ENCODE assay signal across 8 mouse cellular contexts in genomic region chr1:155811995-155812580, GRCm38 (mm10). TPM values are rescaled to one million over a fixed set of nuclear protein-coding genes. Genes with fewer than 3 reads are reported as not detected.
DNase-seq lines count a peak whose midpoint lies in the region; ATAC-seq and TF ChIP-seq lines count a peak whose summit lies in the region.

No protein-coding gene starts in this region.

- no peaks in the 10 kb centered on the region for H3K36me3 ChIP-seq in embryonic facial prominence, embryonic 11.5 days (replicated peaks; ENCODE audit: control insufficient read depth, insufficient read depth, low read depth, low read length)
- no peaks in the 10 kb centered on the region for H3K36me3 ChIP-seq in intestine, embryonic 16.5 days (ENCODE audit: control insufficient read depth, insufficient read depth, low read length)

- H3K27ac ChIP-seq in left cerebral cortex, adult 2 months = peak overlapping the region; percentile 73
- no peak overlapping the region for H3K27ac ChIP-seq in embryonic facial prominence, embryonic 11.5 days (replicated peaks; ENCODE audit: low read depth, low read length)
- peak overlapping the region; percentile 72 for H3K27ac ChIP-seq in intestine, embryonic 16.5 days (ENCODE audit: low read length)

- no peaks in the 10 kb centered on the region for H3K27me3 ChIP-seq in embryonic facial prominence, embryonic 11.5 days (ENCODE audit: control insufficient read depth, insufficient read depth, low read length)
- no peaks in the 10 kb centered on the region for H3K27me3 ChIP-seq in intestine, embryonic 16.5 days (replicated peaks; ENCODE audit: control insufficient read depth, insufficient read depth, low read length)

- H3K4me2 ChIP-seq in embryonic facial prominence, embryonic 11.5 days (ENCODE audit: low read depth, low read length) = peak overlapping the region; percentile 73
- peak overlapping the region; percentile 79 for H3K4me2 ChIP-seq in intestine, embryonic 16.5 days (ENCODE audit: low read depth, low read length)

- H3K4me1 ChIP-seq in embryonic facial prominence, embryonic 11.5 days (ENCODE audit: control insufficient read depth, insufficient read depth, low read length) = no peaks in the 10 kb centered on the region
- H3K4me1 ChIP-seq in intestine, embryonic 16.5 days (ENCODE audit: control insufficient read depth, insufficient read depth, low read length) = peaks cover 26% of the 10 kb centered on the region

- H3K4me3 ChIP-seq in left cerebral cortex, adult 2 months = peak overlapping the region; percentile 93
- peak overlapping the region; percentile 77 for H3K4me3 ChIP-seq in embryonic facial prominence, embryonic 11.5 days (ENCODE audit: low read depth, low read length)
- H3K4me3 ChIP-seq in intestine, embryonic 16.5 days (ENCODE audit: low read length) = peak overlapping the region; percentile 90

- H3K9me3 ChIP-seq in embryonic facial prominence, embryonic 11.5 days (replicated peaks; ENCODE audit: control insufficient read depth, low read length) = no peaks in the 10 kb centered on the region
- H3K9me3 ChIP-seq in intestine, embryonic 16.5 days (ENCODE audit: control insufficient read depth, low read length) = no peaks in the 10 kb centered on the region

- H3K9ac ChIP-seq in embryonic facial prominence, embryonic 11.5 days (replicated peaks; ENCODE audit: low read length) = peak overlapping the region; percentile 80
- H3K9ac ChIP-seq in intestine, embryonic 16.5 days (ENCODE audit: low read depth, low read length) = peak overlapping the region; percentile 74

- TF ChIP-seq CTCF in left cerebral cortex, adult 2 months (IDR thresholded peaks at IDR 0.05) = no peak

- no peak for DNase-seq in left cerebral cortex, adult 2 months (ENCODE audit: extremely low spot score in 1 of 2, low spot score in 2 of 2)
- no peak for DNase-seq in left cerebral cortex, adult 18-20 months (ENCODE audit: low spot score in 2 of 2)
- peak; percentile 52 for DNase-seq in embryonic facial prominence, embryonic 11.5 days (ENCODE audit: low spot score)
- peak; percentile 28 for DNase-seq in neural tube, embryonic 10.5 days (ENCODE audit: extremely low spot score, low spot score)
- DNase-seq in urinary bladder, postnatal 14 days (ENCODE audit: low spot score) = no peak
- DNase-seq in gastrocnemius, adult 8-10 months (ENCODE audit: low spot score in 2 of 2) = no peak
- DNase-seq in spleen, postnatal 36 days (ENCODE audit: low spot score in 2 of 2) = no peak

- ATAC-seq in embryonic facial prominence, embryonic 11.5 days (replicated peaks; ENCODE audit: insufficient number of reproducible peaks, low FRiP score, low TSS enrichment, low read depth) = no peak
- no peak; the same call in 1 of the 2 replicates for ATAC-seq in intestine, embryonic 16.5 days

- WGBS in embryonic facial prominence, embryonic 11.5 days = 5% methylated on average over 22 of the region's 22 CpGs
- 3% methylated on average over 22 of the region's 22 CpGs for WGBS in intestine, embryonic 16.5 days

- intact Hi-C loops in left cerebral cortex, adult 2 months (cut with DNase I) = no loop called here

RNA-seq across cellular contexts. Expression of gene Qsox1, which starts 0.6 kb away (rescaled TPM):
- total RNA-seq in left cerebral cortex, adult 2 months (2021) = 10 to 100 TPM; 28.2 to 32.2 TPM
- total RNA-seq in left cerebral cortex, adult 18-20 months (2021) = 10 to 100 TPM; 28.0 to 30.3 TPM
- polyA plus RNA-seq in embryonic facial prominence, embryonic 11.5 days (2014; fragmentation: Nextera tagmentation; extraction: Ambion mirVana) = 6.8 and 7.6 TPM in 2 replicates
- 48.6 and 49.9 TPM in 2 replicates for polyA plus RNA-seq in intestine, embryonic 16.5 days (2015; fragmentation: Nextera tagmentation; extraction: Ambion mirVana)
- 10 to 100 TPM; 15.6 to 20.1 (median 16.5) TPM for total RNA-seq in gastrocnemius, adult 8-10 months (2022)

Comparison
In these comparisons a context has a peak if more than half of its experiments do, and no peak if none do; other contexts are left out.
1. DNase-seq: peak in embryonic facial prominence, embryonic 11.5 days (single experiment) and neural tube, embryonic 10.5 days (single experiment); none in left cerebral cortex, adult 2 months (0 of 2), left cerebral cortex, adult 18-20 months (0 of 2), urinary bladder, postnatal 14 days (single experiment), gastrocnemius, adult 8-10 months (0 of 2) and spleen, postnatal 36 days (0 of 2).
2. Peak in every context shown above with its lines, with median percentiles within 50 percentile points of each other: H3K4me3 ChIP-seq.